Mouse (Mus musculus) hindbrain, embryonic 14.5 days (tissue): Measurements from ENCODE around the gene Grin3b. TPM values are rescaled to one million over a fixed set of nuclear protein-coding genes. Genes with fewer than 3 reads are reported as not detected.

ENCODE experiments used
- ATAC-seq: fragments of 200-750 bp; cut with Nextera tagmentation; 2 replicates; pipeline ENCODE4 v1.8.0; 2017; ENCODE audit warnings: moderate number of reproducible peaks, mild to moderate bottlenecking, moderate TSS enrichment, moderate library complexity; ENCODE audit not compliant: low FRiP score
- DNase-seq: peaks from one replicate; pipeline ENCODE4 v3.0.0-alpha.2; 2015; ENCODE audit warnings: low spot score
- H3K27ac ChIP-seq: fragments of 300-500 bp; sonication (generic); 2 replicates; pipeline ENCODE4 v1.5.1; 2014; ENCODE audit warnings: mild to moderate bottlenecking, moderate library complexity
- H3K27me3 ChIP-seq: fragments of 300-500 bp; sonication (generic); 2 replicates; pipeline ENCODE4 v1.6.1; 2014; ENCODE audit warnings: mild to moderate bottlenecking, low read length, mixed read lengths; ENCODE audit not compliant: control insufficient read depth, insufficient read depth
- H3K36me3 ChIP-seq: fragments of 300-500 bp; sonication (generic); replicated peaks from 2 replicates; pipeline ENCODE4 v1.6.1; 2014; ENCODE audit not compliant: control insufficient read depth, insufficient read depth
- H3K4me1 ChIP-seq: fragments of 300-500 bp; sonication (generic); replicated peaks from 2 replicates; pipeline ENCODE4 v1.6.1; 2014; ENCODE audit warnings: antibody characterized with exemption, low read length, mixed read lengths; ENCODE audit not compliant: control insufficient read depth, insufficient read depth
- H3K4me2 ChIP-seq: fragments of 300-500 bp; sonication (generic); replicated peaks from 2 replicates; pipeline ENCODE4 v1.6.1; 2014; ENCODE audit warnings: mild to moderate bottlenecking, moderate library complexity
- H3K4me3 ChIP-seq: fragments of 300-500 bp; sonication (generic); replicated peaks from 2 replicates; pipeline ENCODE4 v1.5.1; 2014; ENCODE audit warnings: mild to moderate bottlenecking, low read length
- H3K9ac ChIP-seq: fragments of 300-500 bp; sonication (generic); 2 replicates; pipeline ENCODE4 v1.6.1; 2014
- H3K9me3 ChIP-seq: fragments of 300-500 bp; sonication (generic); 2 replicates; pipeline ENCODE4 v1.6.1; 2016; ENCODE audit warnings: low read length; ENCODE audit not compliant: control insufficient read depth
- WGBS: fragments of 180-500 bp; shearing (Covaris S2); extraction: QIAGEN DNeasy Blood & Tissue Kit; methylation state at CpG from one replicate; pipeline ENCODE4 v1.1.7; 2014; 5-methylcytosine and 5-hydroxymethylcytosine counted together
- polyA plus RNA-seq: library from polyadenylated mRNA; unstranded; fragments of >200 nt; fragmentation: Nextera tagmentation; extraction: Ambion mirVana; gene quantifications from 2 replicates; pipeline ENCODE4 v1.2.1, GENCODE M21; 2014

Gene Grin3b
- 0.30 and 0.33 TPM in 2 replicates for polyA plus RNA-seq

- H3K36me3 ChIP-seq, result peaks cover 40% of the 10 kb centered on the region
- H3K27ac ChIP-seq, result no peak within 1 kb of the TSS
- ATAC-seq (no peak), DNase-seq (no peak)
- peak within 1 kb of the TSS; percentile 55 for H3K9ac ChIP-seq
- H3K4me1 ChIP-seq, result peaks cover 6% of the 10 kb centered on the region; the same call in 1 of the 2 replicates
- WGBS, result 10% methylated on average over 47 of the region's 47 CpGs
- peak within 1 kb of the TSS; percentile 59 for H3K4me2 ChIP-seq
- peak within 1 kb of the TSS; percentile 33 for H3K4me3 ChIP-seq
- peaks cover 41% of the 10 kb centered on the region for H3K27me3 ChIP-seq
- H3K9me3 ChIP-seq, result no peaks in the 10 kb centered on the region
These were observed at the start of gene Grin3b for GRCm38 (mm10) chr10:79970415-79971182. Grin3b (plus strand) TSS chr10:79970715.

DNA sequence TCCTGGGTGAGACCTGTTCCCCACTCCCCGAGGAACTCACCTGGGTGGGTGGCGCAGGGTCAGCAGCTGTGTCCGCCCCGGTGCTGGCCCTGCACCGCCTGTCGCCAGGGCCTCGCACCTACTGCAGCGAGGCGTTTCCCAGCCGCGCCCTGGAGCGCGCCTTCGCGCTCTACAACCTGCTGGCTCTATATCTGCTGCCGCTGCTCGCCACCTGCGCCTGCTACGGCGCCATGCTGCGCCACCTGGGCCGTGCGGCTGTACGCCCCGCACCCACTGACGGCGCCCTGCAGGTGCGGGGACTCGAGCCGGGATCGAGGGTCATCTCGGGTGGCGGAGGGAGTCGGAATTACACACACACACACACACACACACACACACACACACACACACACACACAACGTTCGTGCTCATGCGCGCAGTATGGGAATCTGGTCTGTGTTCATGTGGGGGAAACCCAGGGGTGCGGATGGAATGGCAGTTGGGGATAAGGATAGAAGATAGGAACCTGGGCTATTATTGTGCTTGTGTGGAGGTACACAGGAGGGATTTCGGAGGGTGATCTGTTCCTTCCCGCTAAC, 49.5 kb upstream of the Grin3b start, which contains the start of gene R3hdm4:
TSS of gene R3hdm4 (minus strand) at position 251 of the 578 bp plus-strand sequence.
- H3K4me3 ChIP-seq, result peak within 1 kb of the TSS; percentile 19
- ATAC-seq (no peak), DNase-seq (no peak)
- peak within 1 kb of the TSS; percentile 28; the same call in 1 of the 2 replicates for H3K9ac ChIP-seq
- no peak within 1 kb of the TSS for H3K27ac ChIP-seq
- WGBS, result 2% methylated on average over 41 of the region's 41 CpGs
- peak within 1 kb of the TSS; percentile 48 for H3K4me2 ChIP-seq
- no peaks in the 10 kb centered on the region for H3K9me3 ChIP-seq
- peaks cover 17% of the 10 kb centered on the region for H3K4me1 ChIP-seq
- no peaks in the 10 kb centered on the region for H3K36me3 ChIP-seq
- H3K27me3 ChIP-seq, result peaks cover 64% of the 10 kb centered on the region

DNA sequence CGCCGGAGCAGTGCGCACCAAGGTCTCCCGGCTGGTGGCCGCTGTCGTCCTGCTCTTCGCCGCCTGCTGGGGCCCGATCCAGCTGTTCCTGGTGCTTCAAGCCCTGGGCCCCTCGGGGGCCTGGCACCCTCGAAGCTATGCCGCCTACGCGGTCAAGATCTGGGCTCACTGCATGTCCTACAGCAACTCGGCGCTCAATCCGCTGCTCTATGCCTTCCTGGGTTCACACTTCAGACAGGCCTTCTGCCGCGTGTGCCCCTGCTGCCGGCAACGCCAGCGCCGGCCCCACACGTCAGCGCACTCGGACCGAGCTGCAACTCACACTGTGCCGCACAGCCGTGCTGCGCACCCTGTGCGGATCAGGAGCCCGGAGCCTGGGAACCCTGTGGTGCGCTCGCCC, 48.9 kb upstream of the Grin3b start:
- Histone ChIP-seq H3K4me3 (peak overlapping the region; percentile 19), H3K9me3 (no peaks in the 10 kb centered on the region), H3K4me2 (peak overlapping the region; percentile 48), H3K27ac (no peak overlapping the region), H3K9ac (peak overlapping the region; percentile 28; the same call in 1 of the 2 replicates), H3K27me3 (peaks cover 64% of the 10 kb centered on the region), H3K36me3 (no peaks in the 10 kb centered on the region), H3K4me1 (peaks cover 15% of the 10 kb centered on the region)
- WGBS, result under 1% methylated on average over 34 of the region's 34 CpGs
- no peak for DNase-seq
- no peak for ATAC-seq

DNA sequence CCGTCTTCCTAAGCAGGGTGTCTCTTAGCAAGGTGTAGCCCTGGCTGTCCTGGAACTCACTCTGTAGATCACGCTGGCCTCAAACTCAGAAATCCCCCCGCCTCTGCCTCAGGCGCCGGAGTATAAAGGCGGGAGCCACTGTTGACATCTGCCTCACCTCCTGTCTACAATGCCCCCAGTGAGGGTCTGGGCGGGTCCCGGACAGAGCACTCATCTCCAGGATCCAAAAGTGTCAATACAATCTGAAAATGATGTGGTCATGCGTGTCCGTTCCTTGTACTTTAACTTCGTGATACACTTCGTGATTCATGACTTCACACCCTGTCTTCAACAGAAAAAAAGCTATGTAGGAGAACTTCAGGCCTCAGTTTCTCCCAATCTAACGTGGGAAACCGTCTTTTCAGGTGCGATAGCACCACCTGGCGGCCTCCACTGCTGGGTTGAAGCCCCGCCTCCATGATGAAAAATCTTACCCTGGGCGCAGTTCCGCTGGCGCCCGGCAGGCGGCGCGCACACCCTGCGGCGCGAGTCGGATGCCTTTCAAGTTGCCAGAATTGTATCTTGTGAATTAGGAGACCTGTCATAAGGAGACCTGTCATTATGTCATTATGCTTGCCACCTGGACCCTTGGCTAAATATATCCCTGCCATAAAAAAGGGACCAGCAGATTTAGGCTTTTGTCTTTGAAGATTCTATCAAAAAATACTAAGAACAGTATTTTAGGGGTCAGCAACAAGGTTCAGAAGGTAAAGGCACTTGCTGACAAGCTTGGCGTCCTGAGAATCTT, 45.3 kb upstream of the Grin3b start:
- 0 out of 2 replicates have a peak overlapping the region, but pooled peaks have one; percentile 30 for H3K27ac ChIP-seq
- ATAC-seq (no peak), DNase-seq (peak; percentile 95)
- H3K4me2 ChIP-seq, result peak overlapping the region; percentile 81; the same call in 1 of the 2 replicates
- H3K36me3 ChIP-seq, result no peaks in the 10 kb centered on the region
- WGBS, result 12% methylated on average over 29 of the region's 29 CpGs
- H3K9ac ChIP-seq, result no peak overlapping the region
- H3K4me3 ChIP-seq, result no peak overlapping the region
- peaks cover 23% of the 10 kb centered on the region for H3K4me1 ChIP-seq
- H3K27me3 ChIP-seq, result peaks cover 36% of the 10 kb centered on the region
- H3K9me3 ChIP-seq, result no peaks in the 10 kb centered on the region

DNA sequence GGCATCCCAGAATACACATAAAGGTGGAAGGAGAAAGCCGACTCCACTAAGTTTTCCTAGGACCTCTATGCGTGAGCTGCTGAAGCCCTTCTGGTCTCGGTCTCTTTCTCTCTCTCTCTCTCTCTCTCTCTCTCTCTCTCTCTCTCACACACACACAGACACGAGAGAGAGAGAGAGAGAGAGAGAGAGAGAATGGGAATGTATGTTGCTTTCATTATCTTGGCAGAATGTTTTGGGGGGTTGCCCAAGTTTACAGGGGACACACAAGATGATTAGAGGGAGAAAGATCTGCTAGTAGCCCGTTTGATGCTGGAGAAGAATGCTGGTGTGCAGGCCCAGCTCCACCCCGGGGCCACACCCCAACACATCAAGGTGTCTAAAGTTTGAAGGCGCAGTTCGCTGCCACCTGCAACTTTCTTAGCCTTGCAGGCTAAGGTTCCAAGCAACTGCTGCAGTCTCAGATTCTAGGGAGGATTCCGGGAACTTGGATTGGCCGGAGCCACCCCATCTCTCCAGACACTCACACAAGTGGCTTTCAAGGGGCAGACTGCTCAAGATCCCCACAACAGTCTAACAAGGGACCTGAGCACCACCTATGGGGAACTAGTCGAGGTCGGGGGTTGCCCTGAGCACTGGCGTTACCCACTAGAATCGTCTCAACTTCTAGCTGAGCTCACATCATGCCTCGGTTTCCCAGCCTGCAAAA, 44.6 kb upstream of the Grin3b start:
- Histone ChIP-seq H3K4me3 (peak overlapping the region; percentile 86), H3K4me1 (peaks cover 26% of the 10 kb centered on the region), H3K27me3 (peaks cover 28% of the 10 kb centered on the region), H3K9ac (peak overlapping the region; percentile 84), H3K4me2 (peak overlapping the region; percentile 81), H3K27ac (peak overlapping the region; percentile 30; the same call in 1 of the 2 replicates), H3K9me3 (no peaks in the 10 kb centered on the region), H3K36me3 (peaks cover 2% of the 10 kb centered on the region; the same call in 1 of the 2 replicates)
- ATAC-seq (no peak), DNase-seq (no peak)
- 14% methylated on average over 15 of the region's 15 CpGs for WGBS

- Histone ChIP-seq H3K27me3 (peaks cover 20% of the 10 kb centered on the region), H3K4me2 (peak within 1 kb of the TSS; percentile 81), H3K9ac (peak within 1 kb of the TSS; percentile 84), H3K4me1 (peaks cover 18% of the 10 kb centered on the region), H3K4me3 (peak within 1 kb of the TSS; percentile 86), H3K27ac (peak within 1 kb of the TSS; percentile 91), H3K9me3 (no peaks in the 10 kb centered on the region), H3K36me3 (peaks cover 7% of the 10 kb centered on the region)
- under 1% methylated on average over 63 of the region's 63 CpGs for WGBS
- DNase-seq, result peak; percentile 93
- ATAC-seq, result peak; percentile 78
These were observed 43.8 kb upstream of the Grin3b start, which contains the start of gene Arid3a for GRCm38 (mm10) chr10:79926491-79927323. Arid3a (plus strand) TSS chr10:79927043.

- Histone ChIP-seq H3K36me3 (peaks cover 13% of the 10 kb centered on the region), H3K4me3 (peak overlapping the region; percentile 86), H3K27ac (peak overlapping the region; percentile 91), H3K4me1 (peaks cover 22% of the 10 kb centered on the region), H3K9ac (peak overlapping the region; percentile 84), H3K9me3 (no peaks in the 10 kb centered on the region), H3K27me3 (peaks cover 13% of the 10 kb centered on the region), H3K4me2 (peak overlapping the region; percentile 81)
- peak; percentile 44 for ATAC-seq
- WGBS, result under 1% methylated on average over 54 of the region's 54 CpGs
- peak; percentile 58 for DNase-seq
These were observed 43.0 kb upstream of the Grin3b start for GRCm38 (mm10) chr10:79927324-79928029.
